Mouse (Mus musculus) embryonic fibroblast, embryonic 13.5 days (primary cell): ENCODE measurements around the gene Btg2.

Source experiments
- CTCF ChIP-seq: IDR thresholded peaks from 2 replicates; pipeline ENCODE4 v1.5.1; 2011; ENCODE audit warnings: mild to moderate bottlenecking, control low read depth, low read length, moderate library complexity, borderline replicate concordance; ENCODE audit not compliant: insufficient read depth
- POLR2A ChIP-seq: IDR thresholded peaks from 2 replicates; pipeline ENCODE4 v1.6.1; 2011; ENCODE audit warnings: low read depth, mild to moderate bottlenecking, control low read depth, low read length, moderate library complexity

- TF ChIP-seq CTCF (no peak), POLR2A (no peak)
Measured at GRCm38 (mm10) chr1:134080881-134081450, 2.0 kb upstream of the Btg2 start.
